Mouse (Mus musculus) thymus, adult 2 months (tissue): ENCODE data around the gene D430019H16Rik. TPM values are rescaled to one million over a fixed set of nuclear protein-coding genes. Genes with fewer than 3 reads are reported as not detected.
A peak's percentile ranks its signal among the peaks of the same experiment; 100 is the strongest.

ENCODE experiments used
- DNase-seq: peaks from one replicate; pipeline ENCODE4 v3.0.0; 2021
- H3K27ac ChIP-seq: fragments of 200-500 bp; 2 replicates; pipeline ENCODE4 v1.5.1; 2012; ENCODE audit warnings: low read length, control low read depth; ENCODE audit not compliant: control insufficient read depth, insufficient read depth
- H3K27me3 ChIP-seq: fragments of 200-500 bp; 2 replicates; pipeline ENCODE4 v1.6.1; 2012; ENCODE audit warnings: mild to moderate bottlenecking, low read length, moderate library complexity, mixed read lengths; ENCODE audit not compliant: control insufficient read depth, insufficient read depth
- H3K36me3 ChIP-seq: fragments of 200-500 bp; 2 replicates; pipeline ENCODE4 v1.6.1; 2012; ENCODE audit warnings: mild to moderate bottlenecking, low read length, moderate library complexity; ENCODE audit not compliant: control insufficient read depth, insufficient read depth
- H3K4me1 ChIP-seq: fragments of 200-500 bp; replicated peaks from 2 replicates; pipeline ENCODE4 v1.6.1; 2012; ENCODE audit warnings: low read length; ENCODE audit not compliant: control insufficient read depth, insufficient read depth
- H3K4me3 ChIP-seq: fragments of 200-500 bp; 2 replicates; pipeline ENCODE4 v1.5.1; 2012; ENCODE audit warnings: mild to moderate bottlenecking, low read length, control low read depth, moderate library complexity; ENCODE audit not compliant: control insufficient read depth, insufficient read depth
- CTCF ChIP-seq: fragments of 200-500 bp; IDR thresholded peaks from 2 replicates; pipeline ENCODE4 v1.5.1; 2012; ENCODE audit warnings: mild to moderate bottlenecking, control low read depth, low read length, moderate library complexity, borderline replicate concordance; ENCODE audit not compliant: control insufficient read depth, poor library complexity, insufficient read depth; ENCODE audit errors: extremely low read depth
- POLR2A ChIP-seq: fragments of 200-500 bp; IDR thresholded peaks from 2 replicates; pipeline ENCODE4 v1.6.1; 2012; ENCODE audit warnings: mild to moderate bottlenecking, low read length, control low read depth, moderate library complexity; ENCODE audit not compliant: control insufficient read depth, poor library complexity, insufficient read depth; ENCODE audit errors: extremely low read depth
- WGBS: fragments of 180-500 bp; shearing (Covaris S2); methylation state at CpG from one replicate; pipeline ENCODE4 v1.1.7; 2018; 5-methylcytosine and 5-hydroxymethylcytosine counted together
- polyA plus RNA-seq: library from polyadenylated mRNA; depleted of rRNA; stranded (reverse); fragments of >200 nt; gene quantifications from 2 replicates; pipeline ENCODE4 v1.2.3, GENCODE M21; 2012; rRNA removed

Gene D430019H16Rik
- polyA plus RNA-seq, result 1.1 and 1.2 TPM in 2 replicates

DNA sequence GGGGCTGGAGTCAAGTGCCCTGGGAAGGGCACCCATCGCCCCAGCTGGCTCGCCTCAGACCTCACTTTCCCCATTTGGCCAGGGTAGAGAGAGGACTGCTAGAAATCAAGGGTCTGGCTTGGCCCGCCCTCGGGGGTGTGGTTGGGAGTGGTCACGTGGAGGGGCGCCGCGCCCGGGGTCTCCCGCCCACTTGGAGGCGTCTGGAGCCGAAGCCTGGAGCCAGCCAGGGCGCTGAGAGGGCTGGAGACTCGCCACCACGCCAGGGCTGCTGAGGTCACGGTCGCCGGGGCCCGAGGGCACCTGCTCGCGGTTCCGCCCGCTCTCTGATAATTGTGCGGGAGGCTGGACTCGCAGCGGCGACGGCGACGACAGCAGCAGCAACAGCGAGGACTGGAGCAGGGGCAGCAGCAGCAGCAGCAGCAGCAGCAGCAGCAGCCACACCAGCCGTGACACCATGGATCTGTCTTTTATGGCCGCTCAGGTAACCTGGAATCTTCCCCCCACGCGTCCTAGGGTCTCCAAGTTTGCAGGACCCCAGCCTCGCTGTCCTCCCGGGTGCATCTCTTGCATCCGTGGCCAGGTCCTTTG lies at the start of gene D430019H16Rik:
Gene D430019H16Rik, plus strand, starts transcription at position 187 of the 588 bp plus-strand sequence.
- no peaks in the 10 kb centered on the region for H3K36me3 ChIP-seq
- H3K4me1 ChIP-seq, result no peaks in the 10 kb centered on the region
- H3K27ac ChIP-seq, result no peak within 1 kb of the TSS
- H3K4me3 ChIP-seq, result no peak within 1 kb of the TSS
- 2% methylated on average over 38 of the region's 38 CpGs for WGBS
- no peak for TF ChIP-seq CTCF
- no peak for TF ChIP-seq POLR2A
- no peak for DNase-seq
- peaks cover 3% of the 10 kb centered on the region; the same call in 1 of the 2 replicates for H3K27me3 ChIP-seq

DNA sequence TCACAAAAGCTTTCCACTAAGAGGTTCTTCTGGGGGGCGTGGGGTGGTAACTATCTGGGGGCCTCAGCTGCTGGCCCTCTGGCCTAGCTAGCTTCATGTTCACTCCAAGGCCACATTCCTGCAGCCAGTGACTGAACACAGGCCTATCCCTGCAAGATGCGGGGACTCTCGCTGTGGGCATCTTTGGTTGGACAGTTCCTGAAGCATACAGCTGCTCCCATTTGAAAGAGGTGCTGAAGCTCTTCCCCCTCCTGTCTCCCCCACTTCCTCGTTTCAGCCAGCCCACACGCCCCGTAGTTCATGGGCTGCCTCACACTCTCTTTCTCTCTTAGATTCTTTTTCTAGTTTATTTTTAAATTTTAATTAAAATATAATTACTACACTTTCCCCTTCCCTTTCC lies 47.6 kb upstream of the D430019H16Rik start:
- Histone ChIP-seq H3K4me1 (no peaks in the 10 kb centered on the region), H3K27ac (no peak overlapping the region), H3K4me3 (no peak overlapping the region), H3K27me3 (no peaks in the 10 kb centered on the region), H3K36me3 (no peaks in the 10 kb centered on the region)
- TF ChIP-seq CTCF, result no peak
- no peak for TF ChIP-seq POLR2A
- WGBS, result 25% methylated on average over 6 of the region's 6 CpGs
- no peak for DNase-seq

DNA sequence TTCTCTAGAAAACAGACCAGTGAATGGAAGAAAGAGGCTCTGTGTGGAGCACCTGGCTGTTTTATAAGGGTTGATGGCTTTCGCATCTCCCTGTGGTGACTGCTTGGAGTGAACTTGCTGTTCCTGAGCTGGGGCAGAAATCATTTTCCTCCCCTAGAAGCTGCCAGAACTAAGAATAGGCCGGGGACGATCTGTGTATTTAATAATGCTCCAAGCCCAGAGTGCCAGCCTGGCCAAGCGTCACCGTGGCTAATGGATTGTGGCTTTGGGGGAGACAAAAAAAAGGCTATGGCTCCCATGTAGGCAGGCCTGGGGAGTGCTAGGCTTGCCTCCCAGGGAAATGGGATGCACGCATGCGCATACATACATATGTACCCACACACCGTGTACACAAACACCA lies 39.7 kb upstream of the D430019H16Rik start:
- DNase-seq, result no peak
- Histone ChIP-seq H3K4me3 (no peak overlapping the region), H3K36me3 (no peaks in the 10 kb centered on the region), H3K4me1 (no peaks in the 10 kb centered on the region), H3K27me3 (no peaks in the 10 kb centered on the region), H3K27ac (no peak overlapping the region)
- 92% methylated on average over 8 of the region's 8 CpGs for WGBS
- TF ChIP-seq CTCF, result no peak
- TF ChIP-seq POLR2A, result no peak

DNA sequence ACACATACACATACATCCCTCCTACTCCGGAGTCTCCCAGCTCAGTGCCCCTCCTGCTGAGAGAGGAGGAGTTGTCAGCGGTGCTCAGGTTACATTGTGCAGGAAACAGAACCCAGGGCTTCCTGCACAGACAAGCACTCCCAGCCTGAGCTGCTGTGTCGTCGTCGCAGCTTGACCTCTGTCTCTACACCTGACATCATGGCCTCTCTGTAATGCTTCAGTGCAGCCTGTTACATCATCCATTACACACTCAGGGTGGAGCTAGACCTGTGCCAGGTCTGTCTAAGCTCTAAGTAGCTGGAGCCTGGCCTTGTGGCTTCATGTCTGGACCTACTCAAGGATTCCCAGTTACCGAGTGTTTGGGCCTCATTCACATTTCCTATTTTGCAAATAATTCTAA lies 33.2 kb upstream of the D430019H16Rik start:
- H3K4me1 ChIP-seq, result no peaks in the 10 kb centered on the region
- DNase-seq, result no peak
- no peak overlapping the region for H3K27ac ChIP-seq
- no peaks in the 10 kb centered on the region for H3K36me3 ChIP-seq
- 50% methylated on average over 6 of the region's 6 CpGs for WGBS
- no peak overlapping the region for H3K4me3 ChIP-seq
- no peaks in the 10 kb centered on the region for H3K27me3 ChIP-seq
- TF ChIP-seq CTCF (no peak), POLR2A (no peak)

DNA sequence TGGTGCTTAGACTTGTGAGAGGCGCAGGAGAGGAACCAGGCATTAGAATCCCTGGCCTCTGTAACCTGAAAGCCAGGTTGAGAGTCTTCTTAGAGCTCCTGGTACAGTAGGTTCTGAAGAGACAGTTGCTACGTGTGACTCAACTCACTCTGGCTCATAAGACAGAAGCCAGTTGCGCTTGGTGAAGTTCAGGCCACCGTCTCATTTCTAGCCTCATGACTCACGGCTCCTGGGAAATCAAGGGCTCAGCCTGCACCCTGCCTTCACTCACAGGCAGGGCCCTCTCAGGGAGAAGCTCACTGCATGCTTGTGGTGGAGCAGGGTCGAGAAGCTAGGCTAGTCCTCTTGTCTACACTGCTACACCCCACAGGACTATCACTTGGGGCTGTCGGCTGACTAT lies 27.1 kb upstream of the D430019H16Rik start:
- no peak for TF ChIP-seq POLR2A
- Histone ChIP-seq H3K27ac (no peak overlapping the region), H3K4me1 (no peaks in the 10 kb centered on the region), H3K36me3 (no peaks in the 10 kb centered on the region), H3K4me3 (no peak overlapping the region), H3K27me3 (no peaks in the 10 kb centered on the region)
- DNase-seq, result no peak
- 69% methylated on average over 7 of the region's 7 CpGs for WGBS

DNA sequence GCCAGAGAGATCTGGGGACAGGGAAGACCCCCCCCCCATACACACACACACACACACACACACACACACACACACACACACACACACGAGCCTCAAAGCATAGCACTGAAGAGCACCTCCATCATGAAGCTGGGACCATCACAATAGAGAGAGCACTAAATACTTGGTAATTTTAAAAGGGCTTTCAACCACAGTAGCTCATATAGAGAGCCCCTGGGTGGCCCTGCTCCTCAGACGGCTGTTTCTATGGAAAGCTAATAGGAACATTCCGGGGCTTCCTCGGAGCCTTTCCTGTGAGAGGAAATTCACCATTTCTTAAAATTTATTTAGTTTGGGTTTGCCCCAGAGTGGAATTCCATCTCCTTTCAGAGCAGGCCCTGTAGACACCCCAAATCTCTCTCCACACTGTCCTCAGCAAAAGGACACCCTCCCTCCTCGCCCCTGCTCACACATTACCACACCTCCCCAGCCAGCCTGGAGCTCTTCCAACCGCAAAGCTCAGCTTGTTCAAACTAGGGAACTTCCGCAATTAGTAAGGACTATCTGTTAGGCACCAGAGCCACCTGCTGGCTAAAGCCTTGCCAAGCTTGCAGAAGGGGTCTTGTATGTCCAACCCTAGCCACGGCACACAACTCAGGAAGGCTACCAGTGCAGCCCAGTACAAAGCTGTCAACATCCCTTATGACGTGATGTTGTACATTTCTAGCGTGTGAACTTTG lies 26.5 kb upstream of the D430019H16Rik start:
- Histone ChIP-seq H3K27ac (no peak overlapping the region), H3K4me3 (no peak overlapping the region), H3K4me1 (no peaks in the 10 kb centered on the region), H3K27me3 (no peaks in the 10 kb centered on the region), H3K36me3 (no peaks in the 10 kb centered on the region)
- WGBS, result 29% methylated on average over 10 of the region's 10 CpGs
- TF ChIP-seq POLR2A (no peak), CTCF (no peak)
- peak; percentile 4 for DNase-seq
